In genomic region chr19:9117275-9117674, GRCm38 (mm10) we compare ENCODE assay signal across 16 mouse cellular contexts. TPM values are rescaled to one million over a fixed set of nuclear protein-coding genes. Genes with fewer than 3 reads are reported as not detected.
A peak's percentile ranks its signal among the peaks of the same experiment; 100 is the strongest.
DNase-seq lines count a peak whose midpoint lies in the region; ATAC-seq and TF ChIP-seq lines count a peak whose summit lies in the region.
"Had no signal": no experiment of that assay in that cellular context is flagged by ENCODE, and none has a peak within 500 bp of the region (broad histone marks: within the 10 kb centered on the region; RNA-seq: fewer than 3 reads in every experiment).

No protein-coding gene starts in this region.

- DNase-seq in heart, embryonic 10.5 days (ENCODE audit: low spot score) = no peak
- peak; percentile 60 for DNase-seq in heart, postnatal 0 days (ENCODE audit: low spot score)
- DNase-seq in spleen, postnatal 4 days (ENCODE audit: low spot score in 2 of 2) = no peak
- DNase-seq: cerebellum, postnatal 10 days; kidney, postnatal 4 days; left cerebral cortex, postnatal 4 days; lung, adult 2 months; right cerebral cortex, adult 18-20 months; thymus, adult 18-20 months had no signal

- 0 out of 2 replicates have a peak, but pooled peaks have one; percentile 8 for TF ChIP-seq CTCF in heart, postnatal 0 days (IDR thresholded peaks at IDR 0.05; ENCODE audit: low read depth)

- 57% methylated on average over 5 of the region's 5 CpGs for WGBS in forebrain, embryonic 13.5 days
- WGBS in forebrain, embryonic 12.5 days = 76% methylated on average over 5 of the region's 5 CpGs
- WGBS in heart, embryonic 13.5 days = 42% methylated on average over 5 of the region's 5 CpGs
- WGBS in heart, embryonic 10.5 days = 48% methylated on average over 5 of the region's 5 CpGs
- WGBS in liver, embryonic 16.5 days (ENCODE audit: insufficient replicate concordance) = 82% methylated on average over 5 of the region's 5 CpGs
- 85% methylated on average over 5 of the region's 5 CpGs for WGBS in liver, embryonic 12.5 days (ENCODE audit: insufficient replicate concordance)
- WGBS in heart, postnatal 0 days = 29% methylated on average over 5 of the region's 5 CpGs

- H3K9ac ChIP-seq in forebrain, embryonic 13.5 days = no peak overlapping the region
- no peak overlapping the region for H3K9ac ChIP-seq in forebrain, embryonic 12.5 days
- H3K9ac ChIP-seq in heart, embryonic 13.5 days = peak overlapping the region; percentile 28
- no peak overlapping the region for H3K9ac ChIP-seq in liver, embryonic 16.5 days (ENCODE audit: low read depth, low read length)
- H3K9ac ChIP-seq in liver, embryonic 12.5 days = no peak overlapping the region
- H3K9ac ChIP-seq in heart, postnatal 0 days (replicated peaks; ENCODE audit: low read depth, low read length) = peak overlapping the region; percentile 41; the same call in 1 of the 2 replicates
- H3K9ac ChIP-seq: intestine, embryonic 15.5 days had no signal

- no peak overlapping the region for H3K4me2 ChIP-seq in forebrain, embryonic 13.5 days
- H3K4me2 ChIP-seq in forebrain, embryonic 12.5 days = no peak overlapping the region
- peak overlapping the region; percentile 27 for H3K4me2 ChIP-seq in heart, embryonic 13.5 days
- no peak overlapping the region for H3K4me2 ChIP-seq in liver, embryonic 16.5 days (ENCODE audit: low read depth, low read length)
- no peak overlapping the region for H3K4me2 ChIP-seq in liver, embryonic 12.5 days
- peak overlapping the region; percentile 24; the same call in 1 of the 2 replicates for H3K4me2 ChIP-seq in heart, postnatal 0 days (ENCODE audit: low read depth, low read length)
- H3K4me2 ChIP-seq: intestine, embryonic 15.5 days had no signal

- peak overlapping the region; percentile 25; the same call in 1 of the 2 replicates for H3K27ac ChIP-seq in forebrain, embryonic 13.5 days
- no peak overlapping the region for H3K27ac ChIP-seq in forebrain, embryonic 12.5 days
- peak overlapping the region; percentile 72 for H3K27ac ChIP-seq in heart, embryonic 13.5 days (replicated peaks)
- no peak overlapping the region for H3K27ac ChIP-seq in heart, embryonic 10.5 days
- no peak overlapping the region for H3K27ac ChIP-seq in liver, embryonic 16.5 days (ENCODE audit: low read length)
- H3K27ac ChIP-seq in liver, embryonic 12.5 days = no peak overlapping the region
- H3K27ac ChIP-seq in heart, postnatal 0 days (ENCODE audit: low read depth) = peak overlapping the region; percentile 76
- H3K27ac ChIP-seq: intestine, embryonic 15.5 days had no signal

- H3K4me1 ChIP-seq in forebrain, embryonic 13.5 days = peaks cover 5% of the 10 kb centered on the region; the same call in 1 of the 2 replicates
- no peaks in the 10 kb centered on the region for H3K4me1 ChIP-seq in forebrain, embryonic 12.5 days
- H3K4me1 ChIP-seq in heart, embryonic 13.5 days = peaks cover 19% of the 10 kb centered on the region
- H3K4me1 ChIP-seq in heart, embryonic 10.5 days = peaks cover 8% of the 10 kb centered on the region; the same call in 1 of the 2 replicates
- H3K4me1 ChIP-seq in liver, embryonic 16.5 days (ENCODE audit: control insufficient read depth, low read depth, low read length) = no peaks in the 10 kb centered on the region
- no peaks in the 10 kb centered on the region for H3K4me1 ChIP-seq in liver, embryonic 12.5 days
- no peaks in the 10 kb centered on the region for H3K4me1 ChIP-seq in heart, postnatal 0 days (ENCODE audit: control insufficient read depth, insufficient read depth)
- H3K4me1 ChIP-seq: intestine, embryonic 15.5 days had no signal

- H3K36me3 ChIP-seq in forebrain, embryonic 13.5 days (ENCODE audit: poor library complexity, severe bottlenecking) = peaks cover 41% of the 10 kb centered on the region
- peaks cover 20% of the 10 kb centered on the region; the same call in 1 of the 2 replicates for H3K36me3 ChIP-seq in forebrain, embryonic 12.5 days (replicated peaks)
- peaks cover 27% of the 10 kb centered on the region for H3K36me3 ChIP-seq in heart, embryonic 13.5 days
- peaks cover 27% of the 10 kb centered on the region; the same call in 1 of the 2 replicates for H3K36me3 ChIP-seq in heart, embryonic 10.5 days
- no peaks in the 10 kb centered on the region for H3K36me3 ChIP-seq in liver, embryonic 16.5 days (ENCODE audit: control insufficient read depth, insufficient read depth)
- H3K36me3 ChIP-seq in liver, embryonic 12.5 days = peaks cover 39% of the 10 kb centered on the region
- peaks cover 41% of the 10 kb centered on the region for H3K36me3 ChIP-seq in heart, postnatal 0 days (replicated peaks; ENCODE audit: control insufficient read depth, insufficient read depth, low read length)
- H3K36me3 ChIP-seq: intestine, embryonic 15.5 days had no signal

- peak; percentile 87 for ATAC-seq in forebrain, embryonic 13.5 days
- ATAC-seq in forebrain, embryonic 12.5 days (ENCODE audit: low FRiP score) = no peak
- no peak; the same call in 1 of the 2 replicates for ATAC-seq in heart, embryonic 13.5 days (ENCODE audit: extremely low read depth, insufficient number of reproducible peaks, low FRiP score, low TSS enrichment)
- ATAC-seq in liver, embryonic 16.5 days (ENCODE audit: low read depth) = peak; percentile 39; the same call in 1 of the 2 replicates
- ATAC-seq in liver, embryonic 12.5 days = no peak
- ATAC-seq in heart, postnatal 0 days (ENCODE audit: insufficient read depth, low read depth) = peak; percentile 89
- ATAC-seq: intestine, embryonic 15.5 days had no signal

- H3K9me3 ChIP-seq in forebrain, embryonic 13.5 days (replicated peaks) = no peaks in the 10 kb centered on the region
- H3K9me3 ChIP-seq in forebrain, embryonic 12.5 days = no peaks in the 10 kb centered on the region
- no peaks in the 10 kb centered on the region for H3K9me3 ChIP-seq in heart, embryonic 13.5 days
- no peaks in the 10 kb centered on the region for H3K9me3 ChIP-seq in heart, embryonic 10.5 days
- no peaks in the 10 kb centered on the region for H3K9me3 ChIP-seq in liver, embryonic 16.5 days (replicated peaks; ENCODE audit: control insufficient read depth, low read length)
- no peaks in the 10 kb centered on the region for H3K9me3 ChIP-seq in liver, embryonic 12.5 days (replicated peaks)
- H3K9me3 ChIP-seq in heart, postnatal 0 days (replicated peaks; ENCODE audit: control insufficient read depth, low read length) = no peaks in the 10 kb centered on the region
- H3K9me3 ChIP-seq: intestine, embryonic 15.5 days had no signal

- no peaks in the 10 kb centered on the region for H3K27me3 ChIP-seq in forebrain, embryonic 13.5 days
- no peaks in the 10 kb centered on the region for H3K27me3 ChIP-seq in forebrain, embryonic 12.5 days
- H3K27me3 ChIP-seq in heart, embryonic 13.5 days (replicated peaks) = no peaks in the 10 kb centered on the region
- H3K27me3 ChIP-seq in heart, embryonic 10.5 days (ENCODE audit: insufficient read depth, poor library complexity, severe bottlenecking) = no peaks in the 10 kb centered on the region
- H3K27me3 ChIP-seq in liver, embryonic 16.5 days (ENCODE audit: control insufficient read depth, insufficient read depth, low read depth, low read length) = no peaks in the 10 kb centered on the region
- no peaks in the 10 kb centered on the region for H3K27me3 ChIP-seq in liver, embryonic 12.5 days (replicated peaks)
- H3K27me3 ChIP-seq in heart, postnatal 0 days (ENCODE audit: control insufficient read depth, insufficient read depth, low read length) = no peaks in the 10 kb centered on the region
- H3K27me3 ChIP-seq: intestine, embryonic 15.5 days had no signal

- H3K4me3 ChIP-seq in forebrain, embryonic 13.5 days = no peak overlapping the region
- no peak overlapping the region for H3K4me3 ChIP-seq in forebrain, embryonic 12.5 days (replicated peaks)
- H3K4me3 ChIP-seq in heart, embryonic 13.5 days = no peak overlapping the region
- H3K4me3 ChIP-seq in heart, embryonic 10.5 days = no peak overlapping the region
- no peak overlapping the region for H3K4me3 ChIP-seq in liver, embryonic 16.5 days (ENCODE audit: low read depth, low read length)
- no peak overlapping the region for H3K4me3 ChIP-seq in liver, embryonic 12.5 days
- H3K4me3 ChIP-seq in heart, postnatal 0 days (ENCODE audit: low read depth, low read length) = no peak overlapping the region
- H3K4me3 ChIP-seq: intestine, embryonic 15.5 days had no signal

- TF ChIP-seq EP300 in heart, postnatal 0 days (IDR thresholded peaks at IDR 0.05; ENCODE audit: low read depth) = no peak

RNA-seq across cellular contexts. Expression of gene Asrgl1, which starts 18.2 kb away (rescaled TPM):
- 28.7 and 29.4 TPM in 2 replicates for polyA plus RNA-seq in forebrain, embryonic 13.5 days (2015; fragmentation: Nextera tagmentation; extraction: Ambion mirVana)
- 24.1 and 25.7 TPM in 2 replicates for polyA plus RNA-seq in forebrain, embryonic 12.5 days (2016; fragmentation: Nextera tagmentation; extraction: Ambion mirVana)
- polyA plus RNA-seq in heart, embryonic 13.5 days (2015; fragmentation: Nextera tagmentation; extraction: Ambion mirVana) = 12.6 and 13.7 TPM in 2 replicates
- 11.7 and 14.4 TPM in 2 replicates for polyA plus RNA-seq in heart, embryonic 10.5 days (2016; fragmentation: Nextera tagmentation; extraction: Ambion mirVana)
- 6.4 and 8.0 TPM in 2 replicates for polyA plus RNA-seq in liver, embryonic 16.5 days (2015; fragmentation: Nextera tagmentation; extraction: Ambion mirVana)
- polyA plus RNA-seq in liver, embryonic 12.5 days (2016; fragmentation: Nextera tagmentation; extraction: Ambion mirVana) = 13.2 and 13.6 TPM in 2 replicates
- 7.3 and 10.6 TPM in 2 replicates for total RNA-seq in heart, postnatal 0 days (2014; rRNA removed; ENCODE audit: low replicate concordance)
- polyA plus RNA-seq in heart, postnatal 0 days (2015; fragmentation: Nextera tagmentation; extraction: Ambion mirVana) = 22.2 and 22.7 TPM in 2 replicates

RNA-seq across cellular contexts. Expression of gene Scgb1a1, which starts 29.5 kb away (rescaled TPM):
- polyA plus RNA-seq in forebrain, embryonic 13.5 days (2015; fragmentation: Nextera tagmentation; extraction: Ambion mirVana) = not detected in 2 replicates
- not detected in 2 replicates for polyA plus RNA-seq in forebrain, embryonic 12.5 days (2016; fragmentation: Nextera tagmentation; extraction: Ambion mirVana)
- not detected in 2 replicates for polyA plus RNA-seq in heart, embryonic 13.5 days (2015; fragmentation: Nextera tagmentation; extraction: Ambion mirVana)
- not detected in 2 replicates for polyA plus RNA-seq in heart, embryonic 10.5 days (2016; fragmentation: Nextera tagmentation; extraction: Ambion mirVana)
- polyA plus RNA-seq in liver, embryonic 16.5 days (2015; fragmentation: Nextera tagmentation; extraction: Ambion mirVana) = not detected in 2 replicates
- polyA plus RNA-seq in liver, embryonic 12.5 days (2016; fragmentation: Nextera tagmentation; extraction: Ambion mirVana) = not detected in 2 replicates
- total RNA-seq in heart, postnatal 0 days (2014; rRNA removed; ENCODE audit: low replicate concordance) = 8.9 TPM in 1 of 2 replicates, not detected in the other
- polyA plus RNA-seq in heart, postnatal 0 days (2015; fragmentation: Nextera tagmentation; extraction: Ambion mirVana) = 1.3 and 98.2 TPM in 2 replicates
- total RNA-seq: layer of hippocampus, postnatal 25 days had no signal
- polyA plus RNA-seq: intestine, embryonic 15.5 days had no signal

Comparison
In these comparisons a context has a peak if more than half of its experiments do, and no peak if none do; other contexts are left out.
1. ATAC-seq: peak in forebrain, embryonic 13.5 days (single experiment), liver, embryonic 16.5 days (single experiment) and heart, postnatal 0 days (single experiment); none in forebrain, embryonic 12.5 days (single experiment), heart, embryonic 13.5 days (single experiment) and liver, embryonic 12.5 days (single experiment).
2. H3K27ac ChIP-seq: peak in forebrain, embryonic 13.5 days (single experiment), heart, embryonic 13.5 days (single experiment) and heart, postnatal 0 days (single experiment); none in forebrain, embryonic 12.5 days (single experiment), heart, embryonic 10.5 days (single experiment), liver, embryonic 16.5 days (single experiment) and liver, embryonic 12.5 days (single experiment).
3. H3K4me2 ChIP-seq: peak in heart, embryonic 13.5 days (single experiment) and heart, postnatal 0 days (single experiment); none in forebrain, embryonic 13.5 days (single experiment), forebrain, embryonic 12.5 days (single experiment), liver, embryonic 16.5 days (single experiment) and liver, embryonic 12.5 days (single experiment).
4. H3K9ac ChIP-seq: peak in heart, embryonic 13.5 days (single experiment) and heart, postnatal 0 days (single experiment); none in forebrain, embryonic 13.5 days (single experiment), forebrain, embryonic 12.5 days (single experiment), liver, embryonic 16.5 days (single experiment) and liver, embryonic 12.5 days (single experiment).